Mouse (Mus musculus): Measurements from ENCODE around the gene Brinp1. TPM values are rescaled to one million over a fixed set of nuclear protein-coding genes. Genes with fewer than 3 reads are reported as not detected.

Brinp1 gene
- polyA plus RNA-seq, 2 experiments, result 9.0 to 15.2 TPM

GRCm38 (mm10) chr4:68920127-68920526 lies 34.1 kb downstream of the Brinp1 start:
- WGBS, result 59% methylated on average over 3 of the region's 3 CpGs
- Histone ChIP-seq H3K4me1 (ENCODE audit: control insufficient read depth, insufficient read depth, low read length) (no peaks in the 10 kb centered on the region), H3K27me3 (ENCODE audit: control insufficient read depth, insufficient read depth, low read length) (no peaks in the 10 kb centered on the region), H3K27ac (replicated peaks; ENCODE audit: low read depth, low read length) (no peak overlapping the region), H3K4me2 (replicated peaks; ENCODE audit: low read depth, low read length, severe bottlenecking) (no peak overlapping the region), H3K4me3 (replicated peaks; ENCODE audit: low read length) (no peak overlapping the region), H3K9me3 (ENCODE audit: control insufficient read depth, low read length) (no peaks in the 10 kb centered on the region), H3K9ac (ENCODE audit: low read depth, low read length, severe bottlenecking) (no peak overlapping the region), H3K36me3 (ENCODE audit: control insufficient read depth, insufficient read depth, low read length) (no peaks in the 10 kb centered on the region)
- ATAC-seq (ENCODE audit: low FRiP score, low read depth) (no peak), DNase-seq (ENCODE audit: low spot score) (peak; percentile 43)
- no peak for TF ChIP-seq POLR2A (IDR thresholded peaks at IDR 0.05; ENCODE audit: borderline replicate concordance, extremely low read depth, insufficient read depth, insufficient read length)

- H3K27me3 ChIP-seq (ENCODE audit: control insufficient read depth, insufficient read depth, low read length), result no peaks in the 10 kb centered on the region
- H3K9me3 ChIP-seq (ENCODE audit: control insufficient read depth, low read length), result no peaks in the 10 kb centered on the region
- ATAC-seq (ENCODE audit: low FRiP score, low read depth) (no peak), DNase-seq (ENCODE audit: low spot score) (peak; percentile 5)
- no peak overlapping the region for H3K9ac ChIP-seq (ENCODE audit: low read depth, low read length, severe bottlenecking)
- no peak overlapping the region for H3K4me3 ChIP-seq (replicated peaks; ENCODE audit: low read length)
- H3K4me2 ChIP-seq (replicated peaks; ENCODE audit: low read depth, low read length, severe bottlenecking), result no peak overlapping the region
- H3K27ac ChIP-seq (replicated peaks; ENCODE audit: low read depth, low read length), result no peak overlapping the region
- no peaks in the 10 kb centered on the region for H3K36me3 ChIP-seq (ENCODE audit: control insufficient read depth, insufficient read depth, low read length)
- H3K4me1 ChIP-seq (ENCODE audit: control insufficient read depth, insufficient read depth, low read length), result no peaks in the 10 kb centered on the region
- 48% methylated on average over 3 of the region's 3 CpGs for WGBS
- no peak for TF ChIP-seq POLR2A (IDR thresholded peaks at IDR 0.05; ENCODE audit: borderline replicate concordance, extremely low read depth, insufficient read depth, insufficient read length)
Measured at GRCm38 (mm10) chr4:68910942-68911341, 43.3 kb downstream of the Brinp1 start.

DNA sequence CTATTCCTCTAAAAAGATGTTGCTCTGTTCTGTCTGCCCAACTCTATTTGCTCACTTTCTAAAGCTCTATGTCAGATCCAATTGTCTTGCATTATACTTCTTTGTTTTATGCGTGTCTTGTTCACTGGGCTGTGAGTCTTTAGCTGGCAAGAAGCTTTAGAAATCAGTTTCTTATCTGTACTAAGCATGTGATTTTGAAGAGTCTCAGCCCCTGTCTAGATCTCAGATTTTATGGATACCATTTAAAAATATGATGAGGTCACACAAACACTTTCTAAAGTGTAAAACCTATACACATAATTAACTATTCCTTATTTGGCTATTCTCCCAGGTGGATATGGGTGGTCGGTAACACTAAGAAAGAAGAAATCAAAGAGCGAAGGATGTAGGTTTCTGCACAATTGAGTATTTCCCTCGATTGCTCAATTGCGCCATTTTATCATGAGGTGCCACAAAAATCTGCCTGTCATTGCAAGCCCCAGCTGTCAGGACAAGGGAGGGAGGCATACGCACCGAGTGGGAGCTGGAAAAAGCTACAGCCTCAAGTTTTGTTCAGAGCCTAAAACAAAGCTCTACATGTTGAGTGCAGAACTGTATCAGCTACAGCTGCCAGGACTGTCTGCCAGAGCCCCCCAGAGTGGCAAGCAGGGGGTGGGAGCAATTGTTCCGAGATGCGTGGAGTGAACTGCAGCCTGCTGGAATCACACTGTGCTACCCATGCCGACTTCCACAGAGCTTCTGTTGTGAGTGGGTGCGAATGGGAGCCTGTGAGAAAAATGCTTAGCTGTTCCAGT lies 47.6 kb downstream of the Brinp1 start:
- H3K4me2 ChIP-seq (replicated peaks; ENCODE audit: low read depth, low read length, severe bottlenecking), result no peak overlapping the region
- ATAC-seq (ENCODE audit: low FRiP score, low read depth) (0 out of 2 replicates have a peak, but pooled peaks have one; percentile 9), DNase-seq (ENCODE audit: low spot score) (peak; percentile 11)

DNA sequence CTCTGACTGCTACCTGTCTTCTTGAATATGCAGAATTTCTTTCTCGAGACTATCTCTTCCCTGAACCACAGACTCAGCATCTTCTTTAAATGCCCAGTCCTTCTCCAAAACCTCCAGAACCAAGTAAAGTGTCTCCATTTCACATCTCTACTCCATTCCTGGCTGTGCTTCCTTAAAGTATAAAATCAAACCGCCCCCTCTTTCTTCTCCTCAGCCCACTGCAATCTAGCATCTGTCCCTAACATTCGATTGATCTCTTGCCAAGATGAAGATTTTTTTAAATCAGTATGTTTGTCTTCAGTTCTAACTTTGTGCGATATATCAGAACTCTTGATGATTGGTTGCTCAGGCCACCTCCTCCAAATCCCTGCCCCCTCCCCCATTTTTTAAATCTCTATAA lies 63.7 kb downstream of the Brinp1 start:
- Histone ChIP-seq H3K9ac (ENCODE audit: low read depth, low read length, severe bottlenecking) (no peak overlapping the region), H3K9me3 (ENCODE audit: control insufficient read depth, low read length) (no peaks in the 10 kb centered on the region), H3K27ac (replicated peaks; ENCODE audit: low read depth, low read length) (no peak overlapping the region), H3K4me1 (ENCODE audit: control insufficient read depth, insufficient read depth, low read length) (no peaks in the 10 kb centered on the region), H3K4me3 (replicated peaks; ENCODE audit: low read length) (no peak overlapping the region), H3K27me3 (ENCODE audit: control insufficient read depth, insufficient read depth, low read length) (no peaks in the 10 kb centered on the region), H3K36me3 (ENCODE audit: control insufficient read depth, insufficient read depth, low read length) (no peaks in the 10 kb centered on the region), H3K4me2 (replicated peaks; ENCODE audit: low read depth, low read length, severe bottlenecking) (no peak overlapping the region)
- DNase-seq (ENCODE audit: low spot score), result no peak
- ATAC-seq (ENCODE audit: low FRiP score, low read depth), result no peak
- TF ChIP-seq POLR2A (IDR thresholded peaks at IDR 0.05; ENCODE audit: borderline replicate concordance, extremely low read depth, insufficient read depth, insufficient read length), result no peak
- 87% methylated on average over 4 of the region's 4 CpGs for WGBS

More for the DNA sequence above, 47.6 kb downstream of the Brinp1 start:
- Histone ChIP-seq H3K9ac (ENCODE audit: low read depth, low read length, severe bottlenecking) (no peak overlapping the region), H3K36me3 (ENCODE audit: control insufficient read depth, insufficient read depth, low read length) (no peaks in the 10 kb centered on the region), H3K9me3 (ENCODE audit: control insufficient read depth, low read length) (no peaks in the 10 kb centered on the region), H3K4me3 (replicated peaks; ENCODE audit: low read length) (no peak overlapping the region), H3K27me3 (ENCODE audit: control insufficient read depth, insufficient read depth, low read length) (no peaks in the 10 kb centered on the region), H3K4me1 (ENCODE audit: control insufficient read depth, insufficient read depth, low read length) (no peaks in the 10 kb centered on the region), H3K27ac (replicated peaks; ENCODE audit: low read depth, low read length) (no peak overlapping the region)
- TF ChIP-seq POLR2A (IDR thresholded peaks at IDR 0.05; ENCODE audit: borderline replicate concordance, extremely low read depth, insufficient read depth, insufficient read length), result no peak
- 70% methylated on average over 11 of the region's 11 CpGs for WGBS

GRCm38 (mm10) chr4:68886276-68886675 lies 67.9 kb downstream of the Brinp1 start:
- DNase-seq (ENCODE audit: low spot score) (no peak), ATAC-seq (ENCODE audit: low FRiP score, low read depth) (no peak)
- H3K36me3 ChIP-seq (ENCODE audit: control insufficient read depth, insufficient read depth, low read length), result no peaks in the 10 kb centered on the region
- WGBS, result 89% methylated on average over 2 of the region's 2 CpGs
- H3K27ac ChIP-seq (replicated peaks; ENCODE audit: low read depth, low read length), result no peak overlapping the region
- no peak overlapping the region for H3K4me2 ChIP-seq (replicated peaks; ENCODE audit: low read depth, low read length, severe bottlenecking)
- TF ChIP-seq POLR2A (IDR thresholded peaks at IDR 0.05; ENCODE audit: borderline replicate concordance, extremely low read depth, insufficient read depth, insufficient read length), result no peak
- H3K9ac ChIP-seq (ENCODE audit: low read depth, low read length, severe bottlenecking), result no peak overlapping the region
- H3K9me3 ChIP-seq (ENCODE audit: control insufficient read depth, low read length), result no peaks in the 10 kb centered on the region
- no peaks in the 10 kb centered on the region for H3K4me1 ChIP-seq (ENCODE audit: control insufficient read depth, insufficient read depth, low read length)
- H3K27me3 ChIP-seq (ENCODE audit: control insufficient read depth, insufficient read depth, low read length), result no peaks in the 10 kb centered on the region
- H3K4me3 ChIP-seq (replicated peaks; ENCODE audit: low read length), result no peak overlapping the region

Data from limb, embryonic 14.5 days (tissue).